Mouse (Mus musculus): Measurements from ENCODE around the gene Bmpr1b. TPM values are rescaled to one million over a fixed set of nuclear protein-coding genes. Genes with fewer than 3 reads are reported as not detected.

Bmpr1b gene
- polyA plus RNA-seq, 1 experiment, result 0.05 TPM

- H3K27ac ChIP-seq (ENCODE audit: control insufficient read depth, insufficient read depth, low read length), result no peak overlapping the region
- DNase-seq, result no peak
- no peaks in the 10 kb centered on the region for H3K4me1 ChIP-seq (replicated peaks; ENCODE audit: control insufficient read depth, insufficient read depth, low read length)
- 85% methylated on average over 5 of the region's 5 CpGs for WGBS
- H3K4me3 ChIP-seq (ENCODE audit: control insufficient read depth, insufficient read depth, low read length), result no peak overlapping the region
- no peaks in the 10 kb centered on the region for H3K36me3 ChIP-seq (ENCODE audit: control insufficient read depth, insufficient read depth, low read length)
- TF ChIP-seq CTCF (IDR thresholded peaks at IDR 0.05; ENCODE audit: borderline replicate concordance, control insufficient read depth, extremely low read depth, insufficient read depth, low read length, poor library complexity) (no peak), POLR2A (IDR thresholded peaks at IDR 0.05; ENCODE audit: control insufficient read depth, extremely low read depth, insufficient read depth, low read length, poor library complexity) (no peak)
- H3K27me3 ChIP-seq (ENCODE audit: control insufficient read depth, insufficient read depth, low read length), result no peaks in the 10 kb centered on the region
Measured at GRCm38 (mm10) chr3:142122376-142122775, 46.8 kb downstream of the Bmpr1b start.

- Histone ChIP-seq H3K27ac (ENCODE audit: control insufficient read depth, insufficient read depth, low read length) (no peak overlapping the region), H3K4me1 (replicated peaks; ENCODE audit: control insufficient read depth, insufficient read depth, low read length) (no peaks in the 10 kb centered on the region), H3K4me3 (ENCODE audit: control insufficient read depth, insufficient read depth, low read length) (no peak overlapping the region), H3K27me3 (ENCODE audit: control insufficient read depth, insufficient read depth, low read length) (no peaks in the 10 kb centered on the region), H3K36me3 (ENCODE audit: control insufficient read depth, insufficient read depth, low read length) (no peaks in the 10 kb centered on the region)
- 84% methylated on average over 3 of the region's 3 CpGs for WGBS
- DNase-seq, result no peak
- no peak for TF ChIP-seq CTCF (IDR thresholded peaks at IDR 0.05; ENCODE audit: borderline replicate concordance, control insufficient read depth, extremely low read depth, insufficient read depth, low read length, poor library complexity)
- no peak for TF ChIP-seq POLR2A (IDR thresholded peaks at IDR 0.05; ENCODE audit: control insufficient read depth, extremely low read depth, insufficient read depth, low read length, poor library complexity)
Measured at GRCm38 (mm10) chr3:142120795-142121194, 48.4 kb downstream of the Bmpr1b start.

- 76% methylated on average over 6 of the region's 6 CpGs for WGBS
- Histone ChIP-seq H3K4me1 (replicated peaks; ENCODE audit: control insufficient read depth, insufficient read depth, low read length) (no peaks in the 10 kb centered on the region), H3K36me3 (ENCODE audit: control insufficient read depth, insufficient read depth, low read length) (no peaks in the 10 kb centered on the region), H3K27ac (ENCODE audit: control insufficient read depth, insufficient read depth, low read length) (no peak overlapping the region), H3K27me3 (ENCODE audit: control insufficient read depth, insufficient read depth, low read length) (no peaks in the 10 kb centered on the region), H3K4me3 (ENCODE audit: control insufficient read depth, insufficient read depth, low read length) (no peak overlapping the region)
- no peak for DNase-seq
- no peak for TF ChIP-seq POLR2A (IDR thresholded peaks at IDR 0.05; ENCODE audit: control insufficient read depth, extremely low read depth, insufficient read depth, low read length, poor library complexity)
- no peak for TF ChIP-seq CTCF (IDR thresholded peaks at IDR 0.05; ENCODE audit: borderline replicate concordance, control insufficient read depth, extremely low read depth, insufficient read depth, low read length, poor library complexity)
Measured at GRCm38 (mm10) chr3:142114762-142115316, 54.4 kb downstream of the Bmpr1b start.

GRCm38 (mm10) chr3:142114190-142114589, 55.0 kb downstream of the Bmpr1b start:
- Histone ChIP-seq H3K27me3 (ENCODE audit: control insufficient read depth, insufficient read depth, low read length) (no peaks in the 10 kb centered on the region), H3K4me1 (replicated peaks; ENCODE audit: control insufficient read depth, insufficient read depth, low read length) (no peaks in the 10 kb centered on the region), H3K4me3 (ENCODE audit: control insufficient read depth, insufficient read depth, low read length) (no peak overlapping the region), H3K27ac (ENCODE audit: control insufficient read depth, insufficient read depth, low read length) (no peak overlapping the region), H3K36me3 (ENCODE audit: control insufficient read depth, insufficient read depth, low read length) (no peaks in the 10 kb centered on the region)
- WGBS, result 88% methylated on average over 3 of the region's 3 CpGs
- DNase-seq, result no peak
- TF ChIP-seq POLR2A (IDR thresholded peaks at IDR 0.05; ENCODE audit: control insufficient read depth, extremely low read depth, insufficient read depth, low read length, poor library complexity), result no peak
- TF ChIP-seq CTCF (IDR thresholded peaks at IDR 0.05; ENCODE audit: borderline replicate concordance, control insufficient read depth, extremely low read depth, insufficient read depth, low read length, poor library complexity), result no peak

- H3K36me3 ChIP-seq (ENCODE audit: control insufficient read depth, insufficient read depth, low read length), result no peaks in the 10 kb centered on the region
- no peak overlapping the region for H3K27ac ChIP-seq (ENCODE audit: control insufficient read depth, insufficient read depth, low read length)
- WGBS, result 92% methylated on average over 4 of the region's 4 CpGs
- DNase-seq, result no peak
- no peak overlapping the region for H3K4me3 ChIP-seq (ENCODE audit: control insufficient read depth, insufficient read depth, low read length)
- H3K27me3 ChIP-seq (ENCODE audit: control insufficient read depth, insufficient read depth, low read length), result no peaks in the 10 kb centered on the region
- TF ChIP-seq POLR2A (IDR thresholded peaks at IDR 0.05; ENCODE audit: control insufficient read depth, extremely low read depth, insufficient read depth, low read length, poor library complexity) (no peak), CTCF (IDR thresholded peaks at IDR 0.05; ENCODE audit: borderline replicate concordance, control insufficient read depth, extremely low read depth, insufficient read depth, low read length, poor library complexity) (no peak)
- no peaks in the 10 kb centered on the region for H3K4me1 ChIP-seq (replicated peaks; ENCODE audit: control insufficient read depth, insufficient read depth, low read length)
Measured at GRCm38 (mm10) chr3:142113208-142113607, 56.0 kb downstream of the Bmpr1b start.

- H3K4me3 ChIP-seq (ENCODE audit: control insufficient read depth, insufficient read depth, low read length), result no peak overlapping the region
- TF ChIP-seq CTCF (IDR thresholded peaks at IDR 0.05; ENCODE audit: borderline replicate concordance, control insufficient read depth, extremely low read depth, insufficient read depth, low read length, poor library complexity), result no peak
- no peak for TF ChIP-seq POLR2A (IDR thresholded peaks at IDR 0.05; ENCODE audit: control insufficient read depth, extremely low read depth, insufficient read depth, low read length, poor library complexity)
Measured at GRCm38 (mm10) chr3:142106227-142106626, 63.0 kb downstream of the Bmpr1b start.

More at GRCm38 (mm10) chr3:142106227-142106626, 63.0 kb downstream of the Bmpr1b start:
- Histone ChIP-seq H3K27ac (ENCODE audit: control insufficient read depth, insufficient read depth, low read length) (no peak overlapping the region), H3K27me3 (ENCODE audit: control insufficient read depth, insufficient read depth, low read length) (no peaks in the 10 kb centered on the region), H3K4me1 (replicated peaks; ENCODE audit: control insufficient read depth, insufficient read depth, low read length) (no peaks in the 10 kb centered on the region), H3K36me3 (ENCODE audit: control insufficient read depth, insufficient read depth, low read length) (no peaks in the 10 kb centered on the region)
- WGBS, result 94% methylated on average over 6 of the region's 6 CpGs
- DNase-seq, result no peak
